Mouse (Mus musculus): Measurements from ENCODE around the gene Tpcn2. TPM values are rescaled to one million over a fixed set of nuclear protein-coding genes. Genes with fewer than 3 reads are reported as not detected.

Gene Tpcn2
- polyA plus RNA-seq, 1 experiment from 2014 or later: 0.95 TPM

DNA sequence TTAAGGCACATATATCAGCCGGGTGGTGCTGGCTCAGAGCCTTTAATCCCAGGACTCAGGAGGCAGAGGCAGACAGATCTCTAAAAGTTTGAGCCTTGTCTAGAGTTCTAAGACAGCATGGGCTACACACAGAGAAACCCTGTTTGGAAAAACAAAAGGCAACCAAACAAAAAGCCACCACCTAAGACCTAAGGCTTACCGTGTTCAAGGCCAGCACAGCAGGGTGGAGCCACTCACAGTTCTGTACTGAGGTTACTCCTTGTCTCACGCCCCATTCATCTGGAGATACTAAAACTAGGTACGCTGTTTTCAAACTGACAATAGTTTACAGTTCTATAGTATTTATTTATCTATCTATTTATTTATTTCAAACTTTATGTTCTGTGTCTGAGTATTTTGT lies 1.7 kb upstream of the Tpcn2 start:
- Histone ChIP-seq H3K36me3 (replicated peaks; ENCODE audit: control insufficient read depth, insufficient read depth) (no peaks in the 10 kb centered on the region), H3K27me3 (ENCODE audit: control insufficient read depth, insufficient read depth, low read length) (no peaks in the 10 kb centered on the region), H3K4me1 (replicated peaks; ENCODE audit: control insufficient read depth, insufficient read depth, low read length) (no peaks in the 10 kb centered on the region), H3K9me3 (ENCODE audit: control insufficient read depth, low read length) (no peaks in the 10 kb centered on the region), H3K4me2 (replicated peaks) (no peak overlapping the region), H3K4me3 (replicated peaks; ENCODE audit: low read length) (no peak overlapping the region), H3K9ac (no peak overlapping the region), H3K27ac (no peak overlapping the region)
- WGBS: 78% methylated on average over 4 of the region's 4 CpGs
- no peak for ATAC-seq (ENCODE audit: low FRiP score)
- no peak for DNase-seq (ENCODE audit: low spot score)

GRCm38 (mm10) chr7:145284293-145284692 lies 482 bp upstream of the Tpcn2 start:
- H3K4me2 ChIP-seq (replicated peaks): peak overlapping the region; percentile 50
- H3K27ac ChIP-seq: no peak overlapping the region
- H3K27me3 ChIP-seq (ENCODE audit: control insufficient read depth, insufficient read depth, low read length): no peaks in the 10 kb centered on the region
- no peak overlapping the region for H3K4me3 ChIP-seq (replicated peaks; ENCODE audit: low read length)
- 64% methylated on average over 3 of the region's 3 CpGs for WGBS
- no peaks in the 10 kb centered on the region for H3K36me3 ChIP-seq (replicated peaks; ENCODE audit: control insufficient read depth, insufficient read depth)
- no peaks in the 10 kb centered on the region for H3K9me3 ChIP-seq (ENCODE audit: control insufficient read depth, low read length)
- no peaks in the 10 kb centered on the region for H3K4me1 ChIP-seq (replicated peaks; ENCODE audit: control insufficient read depth, insufficient read depth, low read length)
- ATAC-seq (ENCODE audit: low FRiP score): no peak
- H3K9ac ChIP-seq: no peak overlapping the region
- no peak for DNase-seq (ENCODE audit: low spot score)

GRCm38 (mm10) chr7:145283041-145283440 lies 770 bp downstream of the Tpcn2 start:
- no peaks in the 10 kb centered on the region for H3K4me1 ChIP-seq (replicated peaks; ENCODE audit: control insufficient read depth, insufficient read depth, low read length)
- no peaks in the 10 kb centered on the region for H3K9me3 ChIP-seq (ENCODE audit: control insufficient read depth, low read length)
- H3K9ac ChIP-seq: peak overlapping the region; percentile 10

DNA sequence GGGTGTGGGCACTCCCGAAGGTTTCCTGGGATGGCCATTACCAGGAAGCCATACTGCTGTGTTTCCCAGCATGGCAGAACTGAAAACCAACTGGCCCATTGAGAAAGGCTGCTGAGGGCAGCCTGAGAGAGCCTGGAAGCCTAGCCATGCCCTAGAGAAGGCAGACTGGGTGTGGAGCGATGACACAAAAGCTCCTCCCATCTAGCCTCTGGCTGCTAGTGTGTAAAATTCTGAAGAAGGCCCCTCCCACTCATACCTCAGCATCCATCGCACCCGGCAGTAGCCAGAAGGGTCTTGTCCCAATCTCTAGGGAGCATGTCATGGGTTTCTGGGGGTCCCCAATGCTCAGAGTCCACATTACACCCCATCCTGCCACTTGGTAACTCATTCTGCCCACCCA lies 2.4 kb downstream of the Tpcn2 start:
- 80% methylated on average over 4 of the region's 4 CpGs for WGBS
- Histone ChIP-seq H3K4me2 (replicated peaks) (no peak overlapping the region), H3K36me3 (replicated peaks; ENCODE audit: control insufficient read depth, insufficient read depth) (no peaks in the 10 kb centered on the region), H3K9me3 (ENCODE audit: control insufficient read depth, low read length) (no peaks in the 10 kb centered on the region), H3K4me3 (replicated peaks; ENCODE audit: low read length) (no peak overlapping the region), H3K4me1 (replicated peaks; ENCODE audit: control insufficient read depth, insufficient read depth, low read length) (no peaks in the 10 kb centered on the region), H3K9ac (no peak overlapping the region), H3K27me3 (ENCODE audit: control insufficient read depth, insufficient read depth, low read length) (no peaks in the 10 kb centered on the region), H3K27ac (no peak overlapping the region)
- ATAC-seq (ENCODE audit: low FRiP score): no peak
- DNase-seq (ENCODE audit: low spot score): no peak

More at GRCm38 (mm10) chr7:145283041-145283440, 770 bp downstream of the Tpcn2 start:
- 53% methylated on average over 4 of the region's 4 CpGs for WGBS
- DNase-seq (ENCODE audit: low spot score) (no peak), ATAC-seq (ENCODE audit: low FRiP score) (no peak)
- H3K4me2 ChIP-seq (replicated peaks): peak overlapping the region; percentile 50
- H3K36me3 ChIP-seq (replicated peaks; ENCODE audit: control insufficient read depth, insufficient read depth): no peaks in the 10 kb centered on the region
- H3K4me3 ChIP-seq (replicated peaks; ENCODE audit: low read length): peak overlapping the region; percentile 33
- no peaks in the 10 kb centered on the region for H3K27me3 ChIP-seq (ENCODE audit: control insufficient read depth, insufficient read depth, low read length)
- no peak overlapping the region for H3K27ac ChIP-seq

DNA sequence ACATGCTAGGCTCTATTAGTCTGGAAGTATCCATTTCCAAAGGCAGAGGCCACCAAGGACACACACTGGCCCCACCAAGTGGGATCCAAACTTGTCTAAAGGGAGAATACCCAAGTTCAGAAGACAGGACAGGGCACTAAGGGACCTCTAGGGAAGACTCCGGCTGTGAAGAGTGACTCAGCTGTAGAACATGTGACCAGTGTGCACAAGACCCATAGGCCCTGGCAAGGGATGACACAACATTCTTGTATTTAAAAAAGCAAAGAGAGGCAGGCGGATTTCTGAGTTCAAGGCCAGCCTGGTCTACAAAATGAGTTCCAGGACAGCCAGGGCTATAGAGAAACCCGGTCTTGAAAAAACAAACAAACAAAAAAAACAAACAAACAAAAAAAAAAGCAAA lies 8.3 kb downstream of the Tpcn2 start:
- 87% methylated on average over 3 of the region's 3 CpGs for WGBS
- Histone ChIP-seq H3K4me2 (replicated peaks) (no peak overlapping the region), H3K4me1 (replicated peaks; ENCODE audit: control insufficient read depth, insufficient read depth, low read length) (no peaks in the 10 kb centered on the region), H3K9me3 (ENCODE audit: control insufficient read depth, low read length) (no peaks in the 10 kb centered on the region), H3K27ac (no peak overlapping the region), H3K36me3 (replicated peaks; ENCODE audit: control insufficient read depth, insufficient read depth) (0 out of 2 replicates have a peak, but pooled peaks cover 4% of the 10 kb centered on the region), H3K27me3 (ENCODE audit: control insufficient read depth, insufficient read depth, low read length) (no peaks in the 10 kb centered on the region), H3K4me3 (replicated peaks; ENCODE audit: low read length) (no peak overlapping the region), H3K9ac (no peak overlapping the region)
- DNase-seq (ENCODE audit: low spot score) (no peak), ATAC-seq (ENCODE audit: low FRiP score) (no peak)

GRCm38 (mm10) chr7:145270955-145271354 lies 12.9 kb downstream of the Tpcn2 start:
- WGBS: 93% methylated on average over 5 of the region's 5 CpGs
- peaks cover 4% of the 10 kb centered on the region; the same call in 1 of the 2 replicates for H3K36me3 ChIP-seq (replicated peaks; ENCODE audit: control insufficient read depth, insufficient read depth)
- no peak overlapping the region for H3K9ac ChIP-seq
- no peaks in the 10 kb centered on the region for H3K27me3 ChIP-seq (ENCODE audit: control insufficient read depth, insufficient read depth, low read length)
- H3K9me3 ChIP-seq (ENCODE audit: control insufficient read depth, low read length): no peaks in the 10 kb centered on the region
- no peak for ATAC-seq (ENCODE audit: low FRiP score)
- H3K27ac ChIP-seq: no peak overlapping the region
- H3K4me3 ChIP-seq (replicated peaks; ENCODE audit: low read length): no peak overlapping the region
- no peak for DNase-seq (ENCODE audit: low spot score)
- no peak overlapping the region for H3K4me2 ChIP-seq (replicated peaks)
- H3K4me1 ChIP-seq (replicated peaks; ENCODE audit: control insufficient read depth, insufficient read depth, low read length): no peaks in the 10 kb centered on the region

GRCm38 (mm10) chr7:145268890-145269289 lies 14.9 kb downstream of the Tpcn2 start:
- Histone ChIP-seq H3K9me3 (ENCODE audit: control insufficient read depth, low read length) (no peaks in the 10 kb centered on the region), H3K4me2 (replicated peaks) (no peak overlapping the region), H3K4me1 (replicated peaks; ENCODE audit: control insufficient read depth, insufficient read depth, low read length) (no peaks in the 10 kb centered on the region), H3K36me3 (replicated peaks; ENCODE audit: control insufficient read depth, insufficient read depth) (peaks cover 4% of the 10 kb centered on the region; the same call in 1 of the 2 replicates), H3K27ac (no peak overlapping the region), H3K27me3 (ENCODE audit: control insufficient read depth, insufficient read depth, low read length) (no peaks in the 10 kb centered on the region), H3K9ac (no peak overlapping the region), H3K4me3 (replicated peaks; ENCODE audit: low read length) (no peak overlapping the region)
- WGBS: 89% methylated on average over 7 of the region's 7 CpGs
- DNase-seq (ENCODE audit: low spot score): no peak
- ATAC-seq (ENCODE audit: low FRiP score): no peak

DNA sequence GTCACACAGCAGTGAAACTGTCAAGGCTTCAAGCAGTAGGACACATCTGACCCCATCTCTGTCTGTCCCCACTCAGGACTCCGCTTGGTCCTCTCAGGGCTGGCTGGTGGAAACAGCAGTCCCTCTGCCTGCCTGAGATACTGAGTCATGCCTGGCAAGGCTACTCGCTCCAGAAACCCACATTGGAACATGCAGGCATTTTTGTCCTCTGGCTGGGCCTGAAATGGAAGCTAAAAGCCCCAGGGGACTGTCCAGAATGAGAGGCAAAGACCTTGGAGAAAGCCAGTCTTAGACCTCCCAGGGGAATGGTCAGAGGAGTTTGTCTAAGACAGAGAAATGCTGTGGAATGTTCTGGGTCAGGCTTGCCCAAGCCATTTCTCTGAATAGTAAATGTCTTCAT lies 17.8 kb downstream of the Tpcn2 start:
- 87% methylated on average over 2 of the region's 2 CpGs for WGBS
- DNase-seq (ENCODE audit: low spot score) (no peak), ATAC-seq (ENCODE audit: low FRiP score) (no peak)
- Histone ChIP-seq H3K27ac (no peak overlapping the region), H3K36me3 (replicated peaks; ENCODE audit: control insufficient read depth, insufficient read depth) (no peaks in the 10 kb centered on the region; the same call in 1 of the 2 replicates), H3K9me3 (ENCODE audit: control insufficient read depth, low read length) (no peaks in the 10 kb centered on the region), H3K4me1 (replicated peaks; ENCODE audit: control insufficient read depth, insufficient read depth, low read length) (no peaks in the 10 kb centered on the region), H3K4me3 (replicated peaks; ENCODE audit: low read length) (no peak overlapping the region), H3K9ac (no peak overlapping the region), H3K27me3 (ENCODE audit: control insufficient read depth, insufficient read depth, low read length) (no peaks in the 10 kb centered on the region), H3K4me2 (replicated peaks) (no peak overlapping the region)

- H3K4me3 ChIP-seq (replicated peaks; ENCODE audit: low read length): no peak overlapping the region
- H3K27ac ChIP-seq: no peak overlapping the region
- WGBS: 88% methylated on average over 9 of the region's 9 CpGs
- no peak for ATAC-seq (ENCODE audit: low FRiP score)
- H3K9ac ChIP-seq: no peak overlapping the region
- no peaks in the 10 kb centered on the region for H3K4me1 ChIP-seq (replicated peaks; ENCODE audit: control insufficient read depth, insufficient read depth, low read length)
- no peaks in the 10 kb centered on the region for H3K27me3 ChIP-seq (ENCODE audit: control insufficient read depth, insufficient read depth, low read length)
- H3K36me3 ChIP-seq (replicated peaks; ENCODE audit: control insufficient read depth, insufficient read depth): no peaks in the 10 kb centered on the region; the same call in 1 of the 2 replicates
- no peak for DNase-seq (ENCODE audit: low spot score)
- H3K4me2 ChIP-seq (replicated peaks): no peak overlapping the region
- H3K9me3 ChIP-seq (ENCODE audit: control insufficient read depth, low read length): no peaks in the 10 kb centered on the region
Observed at GRCm38 (mm10) chr7:145264202-145264601, 19.6 kb downstream of the Tpcn2 start.

DNA sequence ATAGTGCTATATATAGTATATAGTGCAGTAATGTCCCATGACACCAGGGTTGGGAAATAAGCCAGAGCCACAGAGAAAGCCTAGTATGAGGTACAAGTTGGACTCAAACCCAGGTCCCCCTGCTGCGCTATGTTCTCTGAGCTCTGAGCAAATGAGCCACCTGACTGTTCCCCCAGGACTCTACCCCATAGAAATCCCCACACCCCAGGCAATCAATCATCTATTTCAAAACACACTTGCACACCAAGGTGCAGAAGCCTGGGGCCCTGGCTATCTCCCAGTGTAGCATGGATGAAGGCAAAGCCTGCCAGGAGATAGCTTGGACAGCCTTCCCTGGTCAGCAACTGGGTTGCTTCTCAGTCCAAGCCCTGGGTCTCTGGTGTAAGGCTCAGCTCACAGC lies 27.7 kb downstream of the Tpcn2 start:
- ATAC-seq (ENCODE audit: low FRiP score) (no peak), DNase-seq (ENCODE audit: low spot score) (no peak)
- no peak overlapping the region for H3K27ac ChIP-seq
- no peak overlapping the region for H3K9ac ChIP-seq
- H3K4me2 ChIP-seq (replicated peaks): no peak overlapping the region
- 93% methylated on average over 1 of the region's 1 CpGs for WGBS
- no peak overlapping the region for H3K4me3 ChIP-seq (replicated peaks; ENCODE audit: low read length)
- H3K4me1 ChIP-seq (replicated peaks; ENCODE audit: control insufficient read depth, insufficient read depth, low read length): no peaks in the 10 kb centered on the region
- H3K36me3 ChIP-seq (replicated peaks; ENCODE audit: control insufficient read depth, insufficient read depth): no peaks in the 10 kb centered on the region
- no peaks in the 10 kb centered on the region for H3K9me3 ChIP-seq (ENCODE audit: control insufficient read depth, low read length)
- H3K27me3 ChIP-seq (ENCODE audit: control insufficient read depth, insufficient read depth, low read length): no peaks in the 10 kb centered on the region

All from hindbrain, embryonic 14.5 days (tissue).